Mouse (Mus musculus) limb, embryonic 15.5 days (tissue): ENCODE measurements around the gene Chd1l. TPM values are rescaled to one million over a fixed set of nuclear protein-coding genes. Genes with fewer than 3 reads are reported as not detected.

ENCODE experiments used
- ATAC-seq: fragments of 200-750 bp; cut with Nextera tagmentation; 2 replicates; pipeline ENCODE4 v1.8.0; 2017; ENCODE audit warnings: low read depth, moderate TSS enrichment; ENCODE audit not compliant: insufficient number of reproducible peaks, low FRiP score, low TSS enrichment
- H3K27ac ChIP-seq: fragments of 300-500 bp; sonication (generic); 2 replicates; pipeline ENCODE4 v1.5.1; 2015; ENCODE audit warnings: moderate library complexity, mild to moderate bottlenecking, inconsistent platforms
- H3K27me3 ChIP-seq: fragments of 300-500 bp; sonication (generic); 2 replicates; pipeline ENCODE4 v1.6.1; 2015; ENCODE audit warnings: inconsistent platforms
- H3K36me3 ChIP-seq: fragments of 300-500 bp; sonication (generic); 2 replicates; pipeline ENCODE4 v1.6.1; 2015; ENCODE audit warnings: inconsistent platforms
- H3K4me1 ChIP-seq: fragments of 300-500 bp; sonication (generic); 2 replicates; pipeline ENCODE4 v1.6.1; 2015; ENCODE audit warnings: inconsistent platforms
- H3K4me2 ChIP-seq: fragments of 300-500 bp; sonication (generic); 2 replicates; pipeline ENCODE4 v1.6.1; 2015; ENCODE audit warnings: mild to moderate bottlenecking, inconsistent platforms
- H3K4me3 ChIP-seq: fragments of 300-500 bp; sonication (generic); 2 replicates; pipeline ENCODE4 v1.5.1; 2015; ENCODE audit warnings: mild to moderate bottlenecking, inconsistent platforms
- H3K9ac ChIP-seq: fragments of 300-500 bp; sonication (generic); 2 replicates; pipeline ENCODE4 v1.6.1; 2015; ENCODE audit warnings: inconsistent platforms
- H3K9me3 ChIP-seq: fragments of 300-500 bp; sonication (generic); 2 replicates; pipeline ENCODE4 v1.6.1; 2016; ENCODE audit warnings: inconsistent platforms
- WGBS: fragments of 180-500 bp; shearing (Covaris S2); methylation state at CpG from one replicate; pipeline ENCODE4 v1.1.7; 2015; 5-methylcytosine and 5-hydroxymethylcytosine counted together
- polyA plus RNA-seq: library from polyadenylated mRNA; unstranded; fragments of >200 nt; fragmentation: Nextera tagmentation; extraction: Ambion mirVana; gene quantifications from 2 replicates; pipeline ENCODE4 v1.2.1, GENCODE M21; 2015

Chd1l gene
- polyA plus RNA-seq, 1 experiment from 2014 or later, result 13.7 TPM

DNA sequence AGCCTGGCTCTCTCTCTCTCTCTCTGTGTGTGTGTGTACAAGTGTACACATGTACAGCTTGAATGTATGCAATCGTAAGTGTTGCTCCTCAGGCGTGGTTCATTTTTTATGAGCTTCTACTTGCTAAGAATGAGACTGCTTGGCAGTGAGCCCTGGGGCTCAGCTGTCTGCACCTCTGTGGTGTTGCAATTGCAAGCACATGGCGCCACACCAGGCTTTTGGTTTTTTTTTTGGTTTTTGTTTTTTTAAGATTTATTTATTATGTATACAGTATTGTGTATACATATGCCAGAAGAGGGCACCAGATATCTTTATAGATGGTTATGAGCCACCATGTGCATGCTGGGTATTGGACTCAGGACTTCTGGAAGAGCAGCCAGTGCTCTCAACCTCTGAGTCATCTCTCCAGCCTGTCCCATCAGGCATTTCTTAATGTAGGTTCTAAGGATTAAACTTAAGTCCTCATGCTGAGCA, 24.3 kb upstream of the Chd1l start:
- ATAC-seq, result peak; percentile 71; the same call in 1 of the 2 replicates
- H3K9me3 ChIP-seq, result no peaks in the 10 kb centered on the region
- H3K36me3 ChIP-seq, result no peaks in the 10 kb centered on the region
- no peak overlapping the region for H3K4me3 ChIP-seq
- H3K27ac ChIP-seq, result peak overlapping the region; percentile 40; the same call in 1 of the 2 replicates
- 11% methylated on average over 3 of the region's 3 CpGs for WGBS
- H3K27me3 ChIP-seq, result no peaks in the 10 kb centered on the region
- peaks cover 7% of the 10 kb centered on the region for H3K4me1 ChIP-seq
- H3K9ac ChIP-seq, result no peak overlapping the region
- no peak overlapping the region for H3K4me2 ChIP-seq

DNA sequence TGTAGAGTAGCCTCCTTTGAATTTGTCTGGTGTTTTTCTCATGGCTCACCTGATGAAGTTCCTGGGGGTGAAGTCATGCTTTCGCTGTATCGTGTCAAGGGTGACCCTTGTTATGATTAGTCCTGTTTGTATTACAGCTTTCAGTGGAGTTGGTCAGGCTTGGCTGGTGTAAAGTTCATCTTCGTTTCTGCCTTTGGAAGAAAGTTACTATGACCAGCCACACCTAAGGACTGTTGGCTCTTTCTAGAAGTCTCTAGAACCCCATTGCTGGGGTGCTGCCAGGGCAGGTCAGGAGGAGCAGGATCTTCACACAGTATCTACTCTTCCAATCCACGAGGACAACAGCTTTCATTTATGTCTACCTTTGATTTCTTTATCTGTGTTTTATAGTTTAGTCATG, 23.5 kb upstream of the Chd1l start:
- no peak for ATAC-seq
- peaks cover 12% of the 10 kb centered on the region for H3K4me1 ChIP-seq

DNA sequence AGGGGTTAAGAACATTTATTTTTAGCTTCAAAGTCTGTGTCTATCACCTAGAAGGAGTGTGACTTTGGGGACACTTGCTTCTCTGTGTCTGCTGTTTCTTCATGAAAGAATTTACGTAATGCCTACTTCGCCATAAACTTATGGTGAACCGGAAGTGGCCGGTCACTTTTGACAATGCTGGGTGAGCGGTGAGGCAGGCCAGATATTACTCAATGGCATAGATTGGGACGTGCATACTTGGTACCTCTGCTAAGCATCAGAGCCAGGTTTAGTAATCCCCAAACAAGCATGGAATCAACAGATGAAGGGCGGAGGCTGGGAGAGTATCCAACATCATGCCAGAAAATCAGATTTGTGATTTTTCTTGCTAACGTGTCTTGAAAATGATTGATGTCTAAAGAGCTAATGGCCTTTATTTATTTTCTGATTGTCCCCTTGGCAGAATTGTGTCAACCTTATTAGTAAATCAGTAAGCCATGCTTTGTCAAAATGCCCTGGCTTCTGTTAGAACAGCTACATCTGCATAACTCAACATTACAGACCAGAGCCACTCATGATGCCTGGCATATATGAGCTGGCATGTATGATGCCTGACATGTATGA, 21.4 kb upstream of the Chd1l start:
- peaks cover 12% of the 10 kb centered on the region for H3K4me1 ChIP-seq
- no peaks in the 10 kb centered on the region for H3K36me3 ChIP-seq
- WGBS, result 84% methylated on average over 8 of the region's 8 CpGs
- no peaks in the 10 kb centered on the region for H3K27me3 ChIP-seq
- H3K9ac ChIP-seq, result no peak overlapping the region
- ATAC-seq, result no peak
- no peak overlapping the region for H3K4me3 ChIP-seq
- H3K27ac ChIP-seq, result no peak overlapping the region
- H3K4me2 ChIP-seq, result no peak overlapping the region
- H3K9me3 ChIP-seq, result no peaks in the 10 kb centered on the region

More for the DNA sequence above, 23.5 kb upstream of the Chd1l start:
- Histone ChIP-seq H3K4me2 (no peak overlapping the region), H3K27ac (no peak overlapping the region), H3K9me3 (no peaks in the 10 kb centered on the region), H3K27me3 (no peaks in the 10 kb centered on the region), H3K4me3 (no peak overlapping the region), H3K36me3 (no peaks in the 10 kb centered on the region), H3K9ac (no peak overlapping the region)
- WGBS, result 72% methylated on average over 4 of the region's 4 CpGs

DNA sequence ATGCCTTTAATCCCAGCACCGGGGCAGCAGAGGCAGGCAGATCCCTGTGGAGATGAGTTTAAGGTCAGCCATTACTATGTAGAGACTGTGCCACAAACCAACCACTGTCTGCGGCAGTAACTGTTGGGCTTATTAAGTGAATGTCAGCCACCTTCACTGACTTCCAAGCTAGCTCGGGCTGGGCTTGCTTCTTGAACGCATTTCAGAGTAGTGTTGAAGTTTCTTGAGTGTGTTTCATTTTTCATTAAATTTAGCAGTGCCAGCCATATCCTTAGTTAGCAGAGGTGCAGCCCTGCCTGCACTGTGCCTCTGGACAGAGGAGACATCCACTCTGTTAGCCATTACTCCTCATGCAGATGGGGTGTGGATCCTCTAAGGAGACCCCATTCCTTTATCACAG, 20.7 kb upstream of the Chd1l start:
- Histone ChIP-seq H3K4me2 (no peak overlapping the region), H3K4me1 (peaks cover 12% of the 10 kb centered on the region), H3K27ac (no peak overlapping the region), H3K9ac (no peak overlapping the region), H3K27me3 (no peaks in the 10 kb centered on the region), H3K9me3 (no peaks in the 10 kb centered on the region), H3K4me3 (no peak overlapping the region), H3K36me3 (no peaks in the 10 kb centered on the region)
- WGBS, result 94% methylated on average over 4 of the region's 4 CpGs
- no peak for ATAC-seq

DNA sequence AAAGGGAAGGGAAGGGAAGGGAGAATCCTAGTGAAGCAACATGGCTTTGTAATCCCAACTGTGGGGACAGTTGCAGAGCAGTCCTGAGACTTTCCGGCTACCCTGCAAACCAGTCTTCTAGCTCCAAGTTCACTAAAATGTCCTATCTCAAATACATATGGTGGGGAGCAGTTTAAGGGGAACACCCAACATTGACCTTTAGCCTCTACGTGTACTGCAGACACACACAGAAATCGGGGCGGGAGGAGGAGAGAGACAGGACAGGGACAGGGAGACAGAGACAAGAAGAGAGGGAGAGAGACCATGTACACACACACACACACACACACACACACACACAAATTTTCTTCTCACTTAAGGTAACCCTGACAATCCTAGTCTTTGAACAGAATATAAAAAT, 19.9 kb upstream of the Chd1l start:
- Histone ChIP-seq H3K4me2 (no peak overlapping the region), H3K4me1 (peaks cover 12% of the 10 kb centered on the region), H3K27ac (no peak overlapping the region), H3K27me3 (no peaks in the 10 kb centered on the region), H3K36me3 (no peaks in the 10 kb centered on the region), H3K9me3 (no peaks in the 10 kb centered on the region), H3K4me3 (no peak overlapping the region), H3K9ac (no peak overlapping the region)
- no peak for ATAC-seq
- 82% methylated on average over 4 of the region's 4 CpGs for WGBS

DNA sequence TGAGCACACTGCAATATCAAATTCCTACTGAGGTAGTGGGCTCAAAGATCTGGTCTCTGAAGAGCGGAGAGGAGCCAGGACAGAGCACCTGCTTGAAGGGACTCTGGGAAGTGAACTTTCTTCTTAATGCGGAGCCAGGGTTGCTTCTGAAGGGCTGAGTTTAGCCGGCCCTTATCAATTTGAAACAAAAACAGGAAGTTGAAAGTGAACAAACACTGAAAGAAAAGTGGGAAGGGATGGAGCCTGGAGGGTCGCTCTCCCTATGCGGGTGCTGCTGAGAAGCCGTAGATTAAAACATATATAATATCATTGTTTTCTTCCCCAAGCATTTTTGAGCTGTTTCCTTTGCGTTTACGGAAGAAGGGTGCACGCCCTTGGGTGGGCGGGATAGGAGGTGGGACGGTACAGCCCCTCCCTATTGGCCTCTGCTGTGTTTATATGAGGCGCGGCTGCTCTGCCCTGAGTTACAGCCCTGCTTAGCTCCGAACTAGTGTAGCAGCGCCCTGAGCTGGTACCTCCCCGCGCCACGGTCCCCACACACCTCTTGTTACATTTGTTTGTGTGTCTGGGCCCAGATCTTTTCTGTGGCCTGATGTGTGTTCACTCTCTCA, 18.5 kb upstream of the Chd1l start, which contains the start of gene Fmo5:
Gene Fmo5 (plus strand): TSS at position 414 of the 611 bp plus-strand sequence.
- H3K4me2 ChIP-seq, result peak within 1 kb of the TSS; percentile 58
- WGBS, result 1% methylated on average over 18 of the region's 18 CpGs
- H3K36me3 ChIP-seq, result no peaks in the 10 kb centered on the region
- H3K27ac ChIP-seq, result no peak within 1 kb of the TSS
- H3K4me1 ChIP-seq, result peaks cover 5% of the 10 kb centered on the region; the same call in 1 of the 2 replicates
- peak within 1 kb of the TSS; percentile 43 for H3K4me3 ChIP-seq
- H3K9me3 ChIP-seq, result no peaks in the 10 kb centered on the region
- peak within 1 kb of the TSS; percentile 14; the same call in 1 of the 2 replicates for H3K9ac ChIP-seq
- H3K27me3 ChIP-seq, result no peaks in the 10 kb centered on the region
- ATAC-seq, result peak; percentile 79

DNA sequence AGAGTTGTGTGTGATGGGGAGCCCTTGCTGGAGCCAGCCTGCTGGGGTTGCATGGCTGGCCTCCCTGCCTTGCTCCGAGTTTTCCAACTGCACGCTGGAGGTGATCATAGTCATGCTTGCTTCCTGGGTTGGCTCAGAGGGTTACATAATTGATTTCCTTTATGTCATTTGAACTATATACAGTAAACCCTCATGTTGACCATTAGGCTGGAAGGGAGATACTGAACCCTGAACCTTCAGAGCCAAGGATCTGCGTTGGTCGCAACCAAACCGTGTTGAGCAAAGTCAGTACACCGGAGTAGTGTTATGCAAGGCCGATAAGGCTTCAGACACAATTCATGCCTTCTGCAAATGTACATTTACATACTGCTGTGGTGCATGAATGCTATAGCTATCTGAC, 17.9 kb upstream of the Chd1l start:
- Histone ChIP-seq H3K4me2 (no peak overlapping the region), H3K27ac (no peak overlapping the region), H3K36me3 (no peaks in the 10 kb centered on the region), H3K27me3 (no peaks in the 10 kb centered on the region), H3K9me3 (no peaks in the 10 kb centered on the region), H3K9ac (no peak overlapping the region), H3K4me1 (peaks cover 5% of the 10 kb centered on the region; the same call in 1 of the 2 replicates), H3K4me3 (peak overlapping the region; percentile 43)
- no peak for ATAC-seq
- 74% methylated on average over 7 of the region's 7 CpGs for WGBS

DNA sequence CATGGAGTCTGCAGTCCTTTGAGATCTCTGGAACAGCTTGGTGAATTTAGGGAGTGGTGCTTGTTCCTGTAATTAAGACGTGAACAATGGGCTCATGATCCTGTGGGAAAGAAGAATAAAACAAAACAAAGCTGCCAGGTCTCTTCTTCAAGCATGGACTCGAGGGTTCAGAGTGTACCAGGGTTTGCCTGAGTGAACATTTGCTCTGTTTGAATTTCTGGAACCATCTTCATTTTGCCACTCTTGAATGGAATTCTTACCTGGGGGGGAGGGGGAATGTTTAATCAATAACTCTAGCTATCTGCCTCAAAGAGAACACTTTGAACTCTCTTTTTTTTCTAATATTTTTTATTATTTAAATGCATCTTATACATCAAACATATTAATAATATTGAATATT, 14.6 kb upstream of the Chd1l start:
- Histone ChIP-seq H3K4me2 (no peak overlapping the region), H3K27me3 (no peaks in the 10 kb centered on the region), H3K27ac (no peak overlapping the region), H3K9me3 (no peaks in the 10 kb centered on the region), H3K9ac (no peak overlapping the region), H3K4me3 (no peak overlapping the region), H3K4me1 (peaks cover 5% of the 10 kb centered on the region; the same call in 1 of the 2 replicates), H3K36me3 (no peaks in the 10 kb centered on the region)
- ATAC-seq, result no peak
- 64% methylated on average over 2 of the region's 2 CpGs for WGBS

DNA sequence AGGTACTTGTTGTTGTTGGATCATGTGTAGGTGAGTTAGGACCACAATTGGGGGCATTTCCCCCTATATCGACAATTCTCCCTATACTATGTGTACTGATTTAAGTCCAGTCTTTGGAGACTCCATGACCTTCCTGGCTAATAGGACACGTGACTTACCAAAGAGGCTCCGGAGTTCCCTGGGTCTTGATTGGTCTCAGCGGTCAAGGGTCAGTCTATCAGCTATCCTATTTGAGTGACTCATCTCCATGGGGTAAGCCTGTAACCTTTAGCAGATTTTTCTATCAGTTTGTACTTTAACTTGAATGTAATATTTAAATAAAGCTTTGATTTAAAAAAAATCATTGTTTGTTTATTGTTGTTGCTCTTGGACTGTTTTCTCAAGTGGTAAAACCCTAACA, 10.7 kb upstream of the Chd1l start:
- 88% methylated on average over 4 of the region's 4 CpGs for WGBS
- H3K4me1 ChIP-seq, result no peaks in the 10 kb centered on the region
- H3K27me3 ChIP-seq, result no peaks in the 10 kb centered on the region
- H3K4me3 ChIP-seq, result no peak overlapping the region
- H3K27ac ChIP-seq, result no peak overlapping the region
- H3K9me3 ChIP-seq, result no peaks in the 10 kb centered on the region
- no peak overlapping the region for H3K9ac ChIP-seq
- no peak overlapping the region for H3K4me2 ChIP-seq
- no peak for ATAC-seq
- H3K36me3 ChIP-seq, result no peaks in the 10 kb centered on the region

DNA sequence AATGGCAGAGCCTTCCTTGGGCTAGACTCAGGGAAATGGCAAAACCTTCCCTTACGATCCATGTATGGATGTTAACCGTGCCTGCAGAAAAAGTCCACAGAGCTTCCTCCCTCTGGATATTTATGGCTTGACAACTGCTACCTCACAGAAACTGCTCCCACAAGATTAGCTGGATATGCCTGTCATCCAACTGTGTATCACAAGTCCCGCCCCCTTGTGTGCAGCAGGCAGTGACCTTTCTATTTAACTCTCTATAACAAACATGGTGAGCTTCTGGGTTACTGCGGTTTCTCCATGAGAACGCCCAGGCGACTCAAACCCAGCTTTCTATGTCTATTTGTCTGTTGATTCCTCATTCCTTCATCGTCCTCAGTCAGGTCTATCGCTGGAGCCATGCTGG, 7.9 kb upstream of the Chd1l start:
- Histone ChIP-seq H3K9me3 (no peaks in the 10 kb centered on the region), H3K27me3 (no peaks in the 10 kb centered on the region), H3K4me3 (no peak overlapping the region), H3K36me3 (no peaks in the 10 kb centered on the region), H3K4me1 (no peaks in the 10 kb centered on the region), H3K27ac (peak overlapping the region; percentile 17; the same call in 1 of the 2 replicates), H3K9ac (no peak overlapping the region), H3K4me2 (no peak overlapping the region)
- ATAC-seq, result no peak
- WGBS, result 78% methylated on average over 8 of the region's 8 CpGs

DNA sequence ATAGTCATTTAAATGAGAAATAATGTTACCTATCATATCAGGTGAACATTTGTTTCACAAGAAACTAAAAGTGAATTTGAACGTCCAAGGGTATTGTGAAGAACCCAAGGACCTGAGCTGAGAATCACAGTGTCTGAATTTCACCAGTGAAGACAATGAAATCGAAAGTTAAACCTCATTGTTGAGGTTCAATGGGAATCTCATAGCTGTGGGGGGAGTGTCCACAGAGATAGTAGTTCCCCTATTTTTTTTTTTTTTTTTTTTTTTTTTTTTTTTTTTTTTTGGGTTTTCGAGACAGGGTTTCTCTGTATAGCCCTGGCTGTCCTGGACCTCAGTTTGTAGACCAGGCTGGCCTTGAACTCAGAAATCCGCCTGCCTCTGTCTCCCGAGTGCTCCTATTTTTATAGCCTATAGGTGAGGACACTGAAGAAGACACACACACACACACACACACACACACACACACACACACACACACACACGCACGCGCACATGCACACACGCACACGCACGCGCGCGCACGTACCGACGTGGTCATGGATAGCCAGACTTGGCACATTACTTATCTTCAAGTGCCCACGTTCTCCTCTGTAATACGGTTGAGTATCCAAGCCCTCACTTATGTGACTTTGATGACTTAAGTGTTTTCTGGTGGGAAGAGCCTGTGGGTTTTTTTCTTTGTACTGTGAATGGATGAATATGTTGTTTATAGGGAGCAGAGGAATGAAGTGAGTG, 7.3 kb upstream of the Chd1l start:
- Histone ChIP-seq H3K9ac (no peak overlapping the region), H3K4me2 (no peak overlapping the region), H3K27me3 (no peaks in the 10 kb centered on the region), H3K4me1 (no peaks in the 10 kb centered on the region), H3K27ac (peak overlapping the region; percentile 17; the same call in 1 of the 2 replicates), H3K9me3 (no peaks in the 10 kb centered on the region), H3K36me3 (no peaks in the 10 kb centered on the region), H3K4me3 (no peak overlapping the region)
- ATAC-seq, result no peak
- WGBS, result 91% methylated on average over 19 of the region's 19 CpGs

DNA sequence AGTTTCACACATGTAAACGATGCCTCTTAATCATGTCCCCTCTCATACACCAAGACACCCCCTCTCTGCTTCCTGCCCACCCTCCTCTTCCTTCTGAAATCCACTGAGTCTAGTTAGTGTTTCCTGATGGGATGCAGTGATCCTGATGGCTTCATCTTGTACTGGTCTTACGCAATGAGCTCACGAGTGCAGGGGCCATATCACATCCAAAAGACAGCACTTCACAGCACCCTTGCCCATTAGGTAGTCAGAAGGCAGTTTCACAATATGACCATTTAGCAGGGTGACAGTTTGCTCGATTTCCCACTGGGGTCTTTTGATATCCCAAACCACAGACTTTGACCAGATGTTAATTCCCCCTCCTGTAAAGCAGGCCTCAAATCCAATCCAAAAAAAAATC, 5.9 kb upstream of the Chd1l start:
- Histone ChIP-seq H3K4me2 (no peak overlapping the region), H3K4me1 (no peaks in the 10 kb centered on the region), H3K4me3 (no peak overlapping the region), H3K27me3 (no peaks in the 10 kb centered on the region), H3K9me3 (no peaks in the 10 kb centered on the region), H3K36me3 (no peaks in the 10 kb centered on the region), H3K27ac (no peak overlapping the region), H3K9ac (no peak overlapping the region)
- no peak for ATAC-seq
- 82% methylated on average over 4 of the region's 4 CpGs for WGBS
